Mouse (Mus musculus) lung, postnatal 14 days (tissue): ENCODE measurements around the gene Ak3.
A peak's percentile ranks its signal among the peaks of the same experiment; 100 is the strongest.

Experiments used
- DNase-seq: peaks from one replicate; pipeline ENCODE4 v3.0.0; 2021

Ak3 gene

DNA sequence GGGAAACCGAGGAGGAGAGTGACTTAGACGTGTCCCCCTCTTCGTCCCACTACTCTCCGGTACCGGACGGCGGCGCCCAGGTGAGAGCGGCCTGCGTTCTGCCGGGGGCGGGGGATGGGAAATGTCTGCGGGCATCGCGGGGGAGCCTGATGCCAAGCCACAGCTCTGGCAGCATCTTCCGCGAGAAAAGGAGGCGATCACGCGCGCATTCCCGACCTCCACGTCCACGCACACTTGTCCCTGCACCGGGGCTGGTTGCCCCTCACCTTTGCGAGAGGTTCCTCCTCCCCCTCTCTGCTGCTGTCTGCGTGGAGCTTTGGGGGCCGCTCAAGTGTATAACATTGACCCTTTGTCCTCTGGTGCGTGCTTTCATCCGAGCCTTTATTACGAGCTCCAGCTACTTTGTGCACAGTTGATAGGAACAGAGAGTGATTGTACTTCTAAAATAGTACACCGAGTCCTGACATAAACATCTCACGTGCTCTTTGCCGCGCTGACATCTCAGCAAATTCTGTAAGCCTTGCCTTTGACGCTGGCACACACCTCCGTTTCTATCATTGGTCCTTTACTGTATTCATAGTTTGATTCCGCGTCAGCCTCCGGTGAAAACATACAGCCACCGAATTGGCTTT, 57.1 kb downstream of the Ak3 start:
- DNase-seq, result no peak

GRCm38 (mm10) chr19:28990194-28990589, 57.6 kb downstream of the Ak3 start, which contains the start of gene Cdc37l1:
Cdc37l1 (plus strand) TSS chr19:28990352.
- DNase-seq, result peak; percentile 100

DNA sequence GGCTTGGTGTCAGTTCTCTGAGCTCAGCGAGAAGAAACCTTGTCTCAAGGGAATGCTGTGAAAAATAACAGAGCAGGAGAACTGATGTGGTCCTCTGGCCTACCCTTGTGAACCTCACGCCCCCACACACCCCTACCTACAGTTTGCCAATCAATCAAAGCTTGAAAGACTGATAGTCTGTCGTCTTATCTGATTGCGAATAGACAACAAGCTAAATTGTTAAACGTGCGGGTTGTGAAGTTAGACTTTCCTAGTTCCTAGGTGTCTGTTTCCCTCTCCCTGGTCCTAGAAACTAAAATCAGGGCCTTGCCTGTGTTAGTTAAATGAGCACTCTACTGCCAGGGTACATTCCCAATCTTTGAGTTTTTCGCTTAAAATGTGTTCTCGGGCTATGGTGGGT, 58.2 kb downstream of the Ak3 start:
- no peak for DNase-seq

DNA sequence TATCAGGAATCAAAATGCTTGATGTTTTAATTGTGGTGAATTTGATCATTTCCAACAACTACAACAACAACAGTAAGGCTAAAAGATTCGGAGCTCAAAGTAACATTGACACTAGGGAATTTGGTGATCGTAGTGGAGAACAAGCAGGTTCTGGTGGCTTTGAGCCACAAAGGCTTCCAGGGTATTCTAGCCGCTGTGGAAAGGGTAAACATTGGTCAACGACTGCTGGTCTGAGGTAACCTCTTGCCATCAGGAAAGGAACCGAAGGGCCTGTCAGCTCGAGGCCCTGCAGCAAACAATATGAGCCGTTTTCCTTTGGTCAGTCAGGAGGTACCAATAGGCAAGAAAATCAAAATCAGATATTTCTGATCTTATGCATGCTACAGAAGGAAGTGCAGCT, 65.1 kb downstream of the Ak3 start:
- DNase-seq, result no peak

DNA sequence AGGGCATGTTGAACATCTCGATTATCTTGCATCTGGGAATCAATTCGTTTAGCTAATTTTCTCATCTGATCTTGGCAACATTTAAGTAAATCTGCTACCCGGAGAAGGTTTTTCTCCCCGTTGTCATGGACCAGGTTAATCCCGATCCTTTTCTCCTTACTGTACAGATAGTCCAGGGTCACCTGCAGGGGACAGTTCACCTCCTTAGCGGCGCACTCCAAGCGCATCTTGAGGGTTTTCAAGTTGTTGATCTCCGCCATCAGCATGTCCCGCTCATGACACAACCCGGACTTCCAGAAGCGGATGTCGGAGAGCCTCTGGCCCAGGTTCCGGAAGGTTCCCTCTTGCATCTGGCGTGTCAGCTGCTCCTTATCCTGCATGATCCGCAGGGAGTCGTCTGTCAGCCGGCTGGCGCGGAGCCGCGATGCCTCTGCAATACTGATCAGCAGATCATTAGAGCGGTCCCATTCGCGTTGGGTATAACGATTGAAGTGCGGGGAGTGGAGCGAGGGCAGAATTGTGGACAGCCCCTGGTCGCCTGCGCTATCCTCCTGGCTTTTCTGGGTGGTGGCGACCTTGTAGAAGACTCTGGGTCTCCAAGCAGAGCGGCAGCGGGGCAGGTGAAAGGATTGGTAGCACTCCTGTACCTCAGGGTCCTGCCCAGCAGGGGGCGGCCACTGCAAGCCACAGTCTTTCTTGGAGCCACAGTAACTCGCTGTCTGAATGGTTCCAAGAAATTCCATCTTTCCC, 72.7 kb downstream of the Ak3 start:
- DNase-seq, result peak; percentile 88
